Mouse (Mus musculus): ENCODE measurements at regions not wholly inside any gene's neighbourhood (a gene's known extent, or its start where the extent isn't known, plus 50 kb on each side); places are given as distances from the start of the nearest gene placed in this dataset.

GRCm38 (mm10) chr1:92707441-92707840 lies 58.8 kb upstream of the Otos start:
- H3K4me1 ChIP-seq (replicated peaks), result peaks cover 4% of the 10 kb centered on the region
- H3K4me2 ChIP-seq (replicated peaks), result no peak overlapping the region
- ATAC-seq, result no peak
- H3K4me3 ChIP-seq (replicated peaks), result no peak overlapping the region
- 68% methylated on average over 2 of the region's 2 CpGs for WGBS
- H3K9me3 ChIP-seq, result 0 out of 2 replicates have a peak, but pooled peaks cover 8% of the 10 kb centered on the region
- no peak overlapping the region for H3K9ac ChIP-seq (replicated peaks)
- H3K36me3 ChIP-seq, result no peaks in the 10 kb centered on the region
- H3K27me3 ChIP-seq, result 0 out of 2 replicates have a peak, but pooled peaks cover 5% of the 10 kb centered on the region
- H3K27ac ChIP-seq, result no peak overlapping the region

- ATAC-seq, result no peak
- no peaks in the 10 kb centered on the region for H3K36me3 ChIP-seq
- H3K27ac ChIP-seq, result no peak overlapping the region
- no peak overlapping the region for H3K9ac ChIP-seq (replicated peaks)
- no peak overlapping the region for H3K4me2 ChIP-seq (replicated peaks)
- peaks cover 11% of the 10 kb centered on the region for H3K4me1 ChIP-seq (replicated peaks)
- 0 out of 2 replicates have a peak, but pooled peaks cover 8% of the 10 kb centered on the region for H3K9me3 ChIP-seq
- 85% methylated on average over 12 of the region's 12 CpGs for WGBS
- H3K27me3 ChIP-seq, result no peaks in the 10 kb centered on the region
- no peak overlapping the region for H3K4me3 ChIP-seq (replicated peaks)
Observed at GRCm38 (mm10) chr1:92703903-92704302, 55.3 kb upstream of the Otos start.

GRCm38 (mm10) chr1:92703270-92703669 lies 54.6 kb upstream of the Otos start:
- no peaks in the 10 kb centered on the region for H3K36me3 ChIP-seq
- no peak overlapping the region for H3K4me3 ChIP-seq (replicated peaks)
- H3K4me1 ChIP-seq (replicated peaks), result peaks cover 17% of the 10 kb centered on the region
- H3K27me3 ChIP-seq, result no peaks in the 10 kb centered on the region
- 83% methylated on average over 3 of the region's 3 CpGs for WGBS
- no peak overlapping the region for H3K9ac ChIP-seq (replicated peaks)
- ATAC-seq, result no peak
- H3K27ac ChIP-seq, result no peak overlapping the region
- 0 out of 2 replicates have a peak, but pooled peaks cover 7% of the 10 kb centered on the region for H3K9me3 ChIP-seq
- no peak overlapping the region for H3K4me2 ChIP-seq (replicated peaks)

GRCm38 (mm10) chr1:92700107-92700506 lies 51.5 kb upstream of the Otos start:
- 92% methylated on average over 2 of the region's 2 CpGs for WGBS
- peaks cover 17% of the 10 kb centered on the region for H3K4me1 ChIP-seq (replicated peaks)
- H3K27ac ChIP-seq, result no peak overlapping the region
- H3K4me3 ChIP-seq (replicated peaks), result no peak overlapping the region
- H3K36me3 ChIP-seq, result no peaks in the 10 kb centered on the region
- H3K9me3 ChIP-seq, result no peaks in the 10 kb centered on the region
- no peak overlapping the region for H3K9ac ChIP-seq (replicated peaks)
- no peak for ATAC-seq
- H3K4me2 ChIP-seq (replicated peaks), result no peak overlapping the region
- H3K27me3 ChIP-seq, result no peaks in the 10 kb centered on the region

- H3K4me3 ChIP-seq (replicated peaks), result no peak overlapping the region
- H3K4me1 ChIP-seq (replicated peaks), result peaks cover 17% of the 10 kb centered on the region
- no peaks in the 10 kb centered on the region for H3K27me3 ChIP-seq
- no peak overlapping the region for H3K4me2 ChIP-seq (replicated peaks)
- H3K36me3 ChIP-seq, result no peaks in the 10 kb centered on the region
- H3K27ac ChIP-seq, result no peak overlapping the region
- WGBS, result 5% methylated on average over 6 of the region's 6 CpGs
- no peak overlapping the region for H3K9ac ChIP-seq (replicated peaks)
- ATAC-seq, result no peak
- no peaks in the 10 kb centered on the region for H3K9me3 ChIP-seq
Observed at GRCm38 (mm10) chr1:92699697-92700096, 51.1 kb upstream of the Otos start.

GRCm38 (mm10) chr1:92699048-92699447 lies 50.4 kb upstream of the Otos start:
- peak; percentile 85 for ATAC-seq
- H3K27me3 ChIP-seq, result no peaks in the 10 kb centered on the region
- H3K4me2 ChIP-seq (replicated peaks), result peak overlapping the region; percentile 13; the same call in 1 of the 2 replicates
- WGBS, result 3% methylated on average over 9 of the region's 9 CpGs
- H3K9ac ChIP-seq (replicated peaks), result no peak overlapping the region
- peak overlapping the region; percentile 37; the same call in 1 of the 2 replicates for H3K27ac ChIP-seq
- H3K4me3 ChIP-seq (replicated peaks), result no peak overlapping the region
- H3K36me3 ChIP-seq, result no peaks in the 10 kb centered on the region
- H3K9me3 ChIP-seq, result no peaks in the 10 kb centered on the region
- H3K4me1 ChIP-seq (replicated peaks), result peaks cover 17% of the 10 kb centered on the region

GRCm38 (mm10) chr1:92698541-92698940 lies 49.9 kb upstream of the Otos start:
- H3K4me3 ChIP-seq (replicated peaks), result no peak overlapping the region
- no peaks in the 10 kb centered on the region for H3K27me3 ChIP-seq
- WGBS, result 95% methylated on average over 3 of the region's 3 CpGs
- no peak overlapping the region for H3K9ac ChIP-seq (replicated peaks)
- no peak for ATAC-seq
- H3K9me3 ChIP-seq, result no peaks in the 10 kb centered on the region
- H3K4me2 ChIP-seq (replicated peaks), result no peak overlapping the region
- H3K27ac ChIP-seq, result no peak overlapping the region; the same call in 1 of the 2 replicates
- peaks cover 17% of the 10 kb centered on the region for H3K4me1 ChIP-seq (replicated peaks)
- H3K36me3 ChIP-seq, result no peaks in the 10 kb centered on the region
